Mouse (Mus musculus) splenic B cell, adult 2 months (primary cell): ENCODE data around the gene Bclaf1.

Experiments used
- DNase-seq: peaks from one replicate; pipeline ENCODE4 v3.0.0-alpha.2; 2011; ENCODE audit warnings: low read depth, low spot score
- H3K27me3 ChIP-seq: 2 replicates; pipeline ENCODE4 v1.6.1; 2012; ENCODE audit warnings: mild to moderate bottlenecking, low read length, moderate library complexity, mixed read lengths; ENCODE audit not compliant: control insufficient read depth, poor library complexity, insufficient read depth, severe bottlenecking
- H3K36me3 ChIP-seq: 2 replicates; pipeline ENCODE4 v1.6.1; 2012; ENCODE audit warnings: mild to moderate bottlenecking, low read length, moderate library complexity, mixed read lengths; ENCODE audit not compliant: control insufficient read depth, poor library complexity, insufficient read depth, severe bottlenecking

The Bclaf1 gene

GRCm38 (mm10) chr10:20311918-20312735 lies at the start of gene Bclaf1:
Gene Bclaf1, plus strand, starts transcription at chr10:20312469.
- peak; percentile 100 for DNase-seq
- Histone ChIP-seq H3K27me3 (no peaks in the 10 kb centered on the region), H3K36me3 (no peaks in the 10 kb centered on the region)

GRCm38 (mm10) chr10:20262896-20263295 lies 49.4 kb upstream of the Bclaf1 start:
- no peak for DNase-seq
- no peaks in the 10 kb centered on the region for H3K36me3 ChIP-seq
- H3K27me3 ChIP-seq = no peaks in the 10 kb centered on the region

GRCm38 (mm10) chr10:20264479-20264878 lies 47.8 kb upstream of the Bclaf1 start:
- no peaks in the 10 kb centered on the region for H3K27me3 ChIP-seq
- H3K36me3 ChIP-seq = no peaks in the 10 kb centered on the region
- no peak for DNase-seq

GRCm38 (mm10) chr10:20267032-20267431 lies 45.2 kb upstream of the Bclaf1 start:
- Histone ChIP-seq H3K27me3 (no peaks in the 10 kb centered on the region), H3K36me3 (no peaks in the 10 kb centered on the region)
- peak; percentile 47 for DNase-seq

- H3K27me3 ChIP-seq = no peaks in the 10 kb centered on the region
- H3K36me3 ChIP-seq = no peaks in the 10 kb centered on the region
- no peak for DNase-seq
Measured at GRCm38 (mm10) chr10:20268945-20269344, 43.3 kb upstream of the Bclaf1 start.

- Histone ChIP-seq H3K36me3 (no peaks in the 10 kb centered on the region), H3K27me3 (no peaks in the 10 kb centered on the region)
- DNase-seq = no peak
Measured at GRCm38 (mm10) chr10:20272380-20272779, 39.9 kb upstream of the Bclaf1 start.

GRCm38 (mm10) chr10:20273278-20273677 lies 39.0 kb upstream of the Bclaf1 start:
- no peak for DNase-seq
- no peaks in the 10 kb centered on the region for H3K27me3 ChIP-seq
- no peaks in the 10 kb centered on the region for H3K36me3 ChIP-seq

- no peaks in the 10 kb centered on the region for H3K36me3 ChIP-seq
- no peak for DNase-seq
- H3K27me3 ChIP-seq = no peaks in the 10 kb centered on the region
Measured at GRCm38 (mm10) chr10:20274022-20274421, 38.2 kb upstream of the Bclaf1 start.

- DNase-seq = peak; percentile 73
- no peaks in the 10 kb centered on the region for H3K27me3 ChIP-seq
- peaks cover 2% of the 10 kb centered on the region; the same call in 1 of the 2 replicates for H3K36me3 ChIP-seq
Measured at GRCm38 (mm10) chr10:20281456-20281855, 30.8 kb upstream of the Bclaf1 start.

GRCm38 (mm10) chr10:20285289-20285975 lies 26.8 kb upstream of the Bclaf1 start:
- no peak for DNase-seq

GRCm38 (mm10) chr10:20285994-20286836 lies 26.1 kb upstream of the Bclaf1 start:
- Histone ChIP-seq H3K27me3 (no peaks in the 10 kb centered on the region), H3K36me3 (no peaks in the 10 kb centered on the region; the same call in 1 of the 2 replicates)
- DNase-seq = no peak

More at GRCm38 (mm10) chr10:20285289-20285975, 26.8 kb upstream of the Bclaf1 start:
- H3K36me3 ChIP-seq = no peaks in the 10 kb centered on the region
- no peaks in the 10 kb centered on the region for H3K27me3 ChIP-seq

- DNase-seq = no peak
- no peaks in the 10 kb centered on the region; the same call in 1 of the 2 replicates for H3K36me3 ChIP-seq
- no peaks in the 10 kb centered on the region for H3K27me3 ChIP-seq
Measured at GRCm38 (mm10) chr10:20287369-20287768, 24.9 kb upstream of the Bclaf1 start.

- Histone ChIP-seq H3K27me3 (no peaks in the 10 kb centered on the region), H3K36me3 (no peaks in the 10 kb centered on the region; the same call in 1 of the 2 replicates)
- peak; percentile 85 for DNase-seq
Measured at GRCm38 (mm10) chr10:20290467-20290883, 21.8 kb upstream of the Bclaf1 start.

- H3K27me3 ChIP-seq = no peaks in the 10 kb centered on the region
- peak; percentile 24 for DNase-seq
- no peaks in the 10 kb centered on the region; the same call in 1 of the 2 replicates for H3K36me3 ChIP-seq
Measured at GRCm38 (mm10) chr10:20295961-20296360, 16.3 kb upstream of the Bclaf1 start.
